In the genomic region with DNA sequence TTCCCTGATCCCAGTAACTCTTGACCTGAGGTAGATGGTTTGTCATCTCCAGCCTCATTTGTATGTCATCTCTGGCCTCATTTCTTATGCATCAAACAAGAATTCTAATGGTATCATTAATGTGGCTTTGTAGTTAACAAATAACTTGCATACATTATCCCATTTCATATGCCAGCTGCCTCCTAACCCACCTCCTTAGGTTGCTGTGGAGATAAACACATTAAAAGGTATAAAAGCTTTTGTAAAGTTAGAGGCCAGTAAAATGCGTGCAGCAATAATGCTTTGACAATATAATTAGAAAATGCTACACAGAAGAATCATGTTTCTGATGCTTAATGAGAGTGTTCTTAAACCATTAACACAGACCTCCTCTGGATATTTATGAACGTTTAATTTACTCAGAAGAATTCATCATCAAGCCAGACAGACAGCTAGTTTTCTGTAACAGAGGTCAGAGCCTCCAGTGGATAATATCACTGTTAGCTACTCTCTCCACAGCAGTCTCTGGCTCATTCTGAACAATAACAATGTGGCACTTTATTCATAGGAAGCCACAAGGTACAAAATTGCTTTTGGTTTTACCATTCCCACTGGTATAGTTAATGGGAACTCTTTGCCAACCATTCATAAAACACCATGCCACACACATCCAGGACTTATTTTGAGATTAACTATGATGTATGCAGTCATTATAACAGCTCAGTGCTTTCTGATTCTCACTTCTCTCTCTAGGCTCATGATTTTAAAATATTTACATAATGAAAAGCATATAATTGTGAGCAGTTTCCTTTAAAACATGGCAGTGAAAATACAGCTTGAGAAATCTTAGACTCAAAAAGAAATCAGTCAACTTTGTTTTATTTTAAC, we compare ENCODE assay signal across 17 mouse cellular contexts.
DNase-seq lines count a peak whose midpoint lies in the region; ATAC-seq lines count a peak whose summit lies in the region.
"Had no signal": no experiment of that assay in that cellular context is flagged by ENCODE, and none has a peak within 500 bp of the region (broad histone marks: within the 10 kb centered on the region; RNA-seq: fewer than 3 reads in every experiment).

No protein-coding gene starts in this region.

- H3K4me3 ChIP-seq in embryonic facial prominence, embryonic 14.5 days (ENCODE audit: low read depth, low read length) = no peak overlapping the region
- H3K4me3 ChIP-seq in embryonic facial prominence, embryonic 10.5 days = no peak overlapping the region
- H3K4me3 ChIP-seq in neural tube, embryonic 11.5 days (ENCODE audit: low read depth, low read length) = no peak overlapping the region
- H3K4me3 ChIP-seq in limb, embryonic 13.5 days = no peak overlapping the region
- H3K4me3 ChIP-seq: erythroblast, embryonic 14.5 days; heart, embryonic 12.5 days; liver, embryonic 15.5 days had no signal

- 63% methylated on average over 2 of the region's 2 CpGs for WGBS in embryonic facial prominence, embryonic 14.5 days
- 80% methylated on average over 2 of the region's 2 CpGs for WGBS in embryonic facial prominence, embryonic 10.5 days
- whole genome bisulfite sequencing in neural tube, embryonic 11.5 days = 61% methylated on average over 2 of the region's 2 CpGs
- 24% methylated on average over 2 of the region's 2 CpGs for WGBS in limb, embryonic 13.5 days

- H3K4me1 ChIP-seq in embryonic facial prominence, embryonic 14.5 days (ENCODE audit: control insufficient read depth, insufficient read depth, low read length) = no peaks in the 10 kb centered on the region
- H3K4me1 ChIP-seq in embryonic facial prominence, embryonic 10.5 days = no peaks in the 10 kb centered on the region
- no peaks in the 10 kb centered on the region for H3K4me1 ChIP-seq in neural tube, embryonic 11.5 days (ENCODE audit: control insufficient read depth, insufficient read depth, low read length)
- H3K4me1 ChIP-seq in limb, embryonic 13.5 days = no peaks in the 10 kb centered on the region
- H3K4me1 ChIP-seq: heart, embryonic 12.5 days; liver, embryonic 15.5 days had no signal

- H3K4me2 ChIP-seq in embryonic facial prominence, embryonic 14.5 days (ENCODE audit: low read depth, low read length) = no peak overlapping the region
- no peak overlapping the region for H3K4me2 ChIP-seq in neural tube, embryonic 11.5 days (ENCODE audit: low read depth)
- no peak overlapping the region for H3K4me2 ChIP-seq in limb, embryonic 13.5 days (replicated peaks)
- H3K4me2 ChIP-seq: heart, embryonic 12.5 days; liver, embryonic 15.5 days had no signal

- H3K36me3 ChIP-seq in embryonic facial prominence, embryonic 14.5 days (ENCODE audit: control insufficient read depth, insufficient read depth, low read length) = no peaks in the 10 kb centered on the region
- H3K36me3 ChIP-seq in embryonic facial prominence, embryonic 10.5 days (replicated peaks) = no peaks in the 10 kb centered on the region
- no peaks in the 10 kb centered on the region for H3K36me3 ChIP-seq in neural tube, embryonic 11.5 days (ENCODE audit: control insufficient read depth, insufficient read depth, low read length)
- no peaks in the 10 kb centered on the region for H3K36me3 ChIP-seq in limb, embryonic 13.5 days
- H3K36me3 ChIP-seq: heart, embryonic 12.5 days; liver, embryonic 15.5 days had no signal

- H3K9ac ChIP-seq in embryonic facial prominence, embryonic 14.5 days (ENCODE audit: low read depth, low read length) = no peak overlapping the region
- no peak overlapping the region for H3K9ac ChIP-seq in neural tube, embryonic 11.5 days (ENCODE audit: low read length)
- H3K9ac ChIP-seq in limb, embryonic 13.5 days = no peak overlapping the region
- H3K9ac ChIP-seq: heart, embryonic 12.5 days; liver, embryonic 15.5 days had no signal

- DNase-seq in embryonic facial prominence, embryonic 14.5 days (ENCODE audit: low spot score) = peak; percentile 1
- no peak for DNase-seq in embryonic facial prominence, embryonic 10.5 days (ENCODE audit: low spot score)
- no peak for DNase-seq in neural tube, embryonic 11.5 days (ENCODE audit: low spot score)
- DNase-seq in neural tube, embryonic 10.5 days (ENCODE audit: extremely low spot score, low spot score) = no peak
- no peak for DNase-seq in thymus, postnatal 36 days
- no peak for DNase-seq in layer of hippocampus, adult 8-10 months (ENCODE audit: low spot score in 2 of 2)
- DNase-seq in urinary bladder, postnatal 36 days (ENCODE audit: low spot score in 2 of 2) = no peak
- DNase-seq: cerebellum, postnatal 14 days; heart, postnatal 36 days; thymus, postnatal 4 days had no signal

- no peak for ATAC-seq in embryonic facial prominence, embryonic 14.5 days (ENCODE audit: low read depth)
- peak; percentile 37; the same call in 1 of the 2 replicates for ATAC-seq in neural tube, embryonic 11.5 days (ENCODE audit: insufficient read depth, low FRiP score, low TSS enrichment)
- peak; percentile 77 for ATAC-seq in limb, embryonic 13.5 days (ENCODE audit: low FRiP score, low read depth)
- ATAC-seq: intestine, embryonic 16.5 days; lung, postnatal 0 days had no signal

- no peaks in the 10 kb centered on the region for H3K9me3 ChIP-seq in embryonic facial prominence, embryonic 14.5 days (ENCODE audit: control insufficient read depth, low read length)
- H3K9me3 ChIP-seq in embryonic facial prominence, embryonic 10.5 days = no peaks in the 10 kb centered on the region
- no peaks in the 10 kb centered on the region for H3K9me3 ChIP-seq in neural tube, embryonic 11.5 days (ENCODE audit: control insufficient read depth, low read length)
- H3K9me3 ChIP-seq in limb, embryonic 13.5 days = no peaks in the 10 kb centered on the region
- H3K9me3 ChIP-seq: heart, embryonic 12.5 days; liver, embryonic 15.5 days had no signal

- H3K27ac ChIP-seq in embryonic facial prominence, embryonic 14.5 days (replicated peaks; ENCODE audit: low read depth, low read length) = no peak overlapping the region
- H3K27ac ChIP-seq in embryonic facial prominence, embryonic 10.5 days (replicated peaks) = no peak overlapping the region
- H3K27ac ChIP-seq in neural tube, embryonic 11.5 days (ENCODE audit: low read depth, low read length) = no peak overlapping the region
- no peak overlapping the region for H3K27ac ChIP-seq in limb, embryonic 13.5 days
- H3K27ac ChIP-seq: kidney, postnatal 0 days; liver, embryonic 15.5 days had no signal

- no peaks in the 10 kb centered on the region for H3K27me3 ChIP-seq in embryonic facial prominence, embryonic 14.5 days (replicated peaks; ENCODE audit: control insufficient read depth, insufficient read depth, low read length)
- H3K27me3 ChIP-seq in embryonic facial prominence, embryonic 10.5 days (replicated peaks; ENCODE audit: low read depth, poor library complexity, severe bottlenecking) = no peaks in the 10 kb centered on the region
- H3K27me3 ChIP-seq in neural tube, embryonic 11.5 days (ENCODE audit: control insufficient read depth, insufficient read depth, low read length) = no peaks in the 10 kb centered on the region
- H3K27me3 ChIP-seq in limb, embryonic 13.5 days = no peaks in the 10 kb centered on the region
- H3K27me3 ChIP-seq: heart, embryonic 12.5 days; liver, embryonic 15.5 days had no signal
